Mouse (Mus musculus) hindbrain, embryonic 11.5 days (tissue): ENCODE measurements around the gene Scp2. TPM values are rescaled to one million over a fixed set of nuclear protein-coding genes. Genes with fewer than 3 reads are reported as not detected.
"Not testable (repeated sequence)": the region's sequence is repeated elsewhere in the genome, so short reads cannot be mapped to it uniquely, and the experiment has no call there.

Source experiments
- ATAC-seq: fragments of 200-750 bp; cut with Nextera tagmentation; 2 replicates; pipeline ENCODE4 v1.8.0; 2017; ENCODE audit warnings: mild to moderate bottlenecking, moderate TSS enrichment, moderate library complexity; ENCODE audit not compliant: low FRiP score
- DNase-seq: peaks from one replicate; pipeline ENCODE4 v3.0.0-alpha.2; 2015; ENCODE audit warnings: low spot score
- H3K27ac ChIP-seq: fragments of 300-500 bp; sonication (generic); 2 replicates; pipeline ENCODE4 v1.5.1; 2014; ENCODE audit warnings: mild to moderate bottlenecking, low read depth, low read length
- H3K27me3 ChIP-seq: fragments of 300-500 bp; sonication (generic); 2 replicates; pipeline ENCODE4 v1.6.1; 2014; ENCODE audit warnings: mild to moderate bottlenecking, low read length, moderate library complexity, mixed read lengths; ENCODE audit not compliant: control insufficient read depth, insufficient read depth
- H3K36me3 ChIP-seq: fragments of 300-500 bp; sonication (generic); 2 replicates; pipeline ENCODE4 v1.6.1; 2014; ENCODE audit warnings: mild to moderate bottlenecking, low read length, moderate library complexity, mixed read lengths; ENCODE audit not compliant: control insufficient read depth, insufficient read depth
- H3K4me1 ChIP-seq: fragments of 300-500 bp; sonication (generic); replicated peaks from 2 replicates; pipeline ENCODE4 v1.6.1; 2014; ENCODE audit warnings: low read length, mixed read lengths; ENCODE audit not compliant: control insufficient read depth, insufficient read depth
- H3K4me2 ChIP-seq: fragments of 300-500 bp; sonication (generic); replicated peaks from 2 replicates; pipeline ENCODE4 v1.6.1; 2014; ENCODE audit warnings: mild to moderate bottlenecking, low read depth, low read length
- H3K4me3 ChIP-seq: fragments of 300-500 bp; sonication (generic); 2 replicates; pipeline ENCODE4 v1.5.1; 2014; ENCODE audit warnings: low read depth, low read length
- H3K9ac ChIP-seq: fragments of 300-500 bp; sonication (generic); 2 replicates; pipeline ENCODE4 v1.6.1; 2014; ENCODE audit warnings: low read depth, low read length
- H3K9me3 ChIP-seq: fragments of 300-500 bp; sonication (generic); 2 replicates; pipeline ENCODE4 v1.6.1; 2016; ENCODE audit warnings: low read length; ENCODE audit not compliant: control insufficient read depth
- WGBS: fragments of 180-500 bp; shearing (Covaris S2); extraction: QIAGEN DNeasy Blood & Tissue Kit; methylation state at CpG from one replicate; pipeline ENCODE4 v1.1.7; 2014; 5-methylcytosine and 5-hydroxymethylcytosine counted together
- polyA plus RNA-seq: library from polyadenylated mRNA; unstranded; fragments of >200 nt; fragmentation: Nextera tagmentation; extraction: Ambion mirVana; gene quantifications from 2 replicates; pipeline ENCODE4 v1.2.1, GENCODE M21; 2014

The Scp2 gene
- polyA plus RNA-seq, 1 experiment from 2014 or later, result 207 TPM

- H3K4me2 ChIP-seq, H3K9me3 ChIP-seq, ATAC-seq, H3K4me1 ChIP-seq, DNase-seq, H3K9ac ChIP-seq, H3K27ac ChIP-seq, H3K4me3 ChIP-seq, H3K36me3 ChIP-seq, H3K27me3 ChIP-seq: not testable (repeated sequence)
- WGBS, result 38% methylated on average over 3 of the region's 3 CpGs
Measured at GRCm38 (mm10) chr4:108145554-108145953, 756 bp upstream of the Scp2 start.

GRCm38 (mm10) chr4:108143778-108144177 is 1.0 kb downstream of the Scp2 start:
- no peaks in the 10 kb centered on the region for H3K27me3 ChIP-seq
- ATAC-seq, result no peak
- H3K4me3 ChIP-seq, result no peak overlapping the region
- H3K27ac ChIP-seq, result no peak overlapping the region
- no peaks in the 10 kb centered on the region for H3K36me3 ChIP-seq
- no peak overlapping the region for H3K9ac ChIP-seq
- H3K4me2 ChIP-seq, result no peak overlapping the region
- DNase-seq, result no peak
- no peaks in the 10 kb centered on the region for H3K4me1 ChIP-seq
- no peaks in the 10 kb centered on the region for H3K9me3 ChIP-seq

DNA sequence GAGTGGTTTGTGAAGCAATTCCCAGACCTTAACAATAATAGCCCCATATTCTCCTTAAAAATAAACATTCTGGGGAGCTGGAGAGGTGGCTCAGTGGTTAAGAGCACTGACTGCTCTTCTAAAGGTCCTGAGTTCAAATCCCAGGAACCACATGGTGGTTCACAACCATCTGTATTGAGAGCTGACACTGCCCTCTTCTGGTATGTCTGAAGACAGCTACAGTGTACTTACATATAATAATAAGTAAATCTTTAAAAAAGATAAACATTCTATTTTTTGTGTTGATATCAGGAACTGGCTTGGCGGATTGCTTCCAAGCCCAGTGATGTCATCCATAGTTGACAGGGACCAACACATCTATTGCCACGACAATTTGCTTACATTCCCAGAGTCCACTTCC is 1.6 kb downstream of the Scp2 start:
- DNase-seq, H3K4me3 ChIP-seq, H3K4me1 ChIP-seq, H3K9me3 ChIP-seq, H3K4me2 ChIP-seq, H3K9ac ChIP-seq, H3K27me3 ChIP-seq, ATAC-seq, H3K36me3 ChIP-seq, H3K27ac ChIP-seq: not testable (repeated sequence)
- 94% methylated on average over 2 of the region's 2 CpGs for WGBS

GRCm38 (mm10) chr4:108136938-108137337 is 7.9 kb downstream of the Scp2 start:
- Histone ChIP-seq H3K4me1 (no peaks in the 10 kb centered on the region), H3K27ac (no peak overlapping the region), H3K36me3 (no peaks in the 10 kb centered on the region), H3K4me2 (no peak overlapping the region), H3K4me3 (no peak overlapping the region), H3K27me3 (no peaks in the 10 kb centered on the region), H3K9ac (no peak overlapping the region), H3K9me3 (no peaks in the 10 kb centered on the region)
- DNase-seq (no peak), ATAC-seq (no peak)
- 91% methylated on average over 5 of the region's 5 CpGs for WGBS

GRCm38 (mm10) chr4:108130452-108130851 is 14.3 kb downstream of the Scp2 start:
- DNase-seq, result no peak
- no peak for ATAC-seq
- H3K9ac ChIP-seq, result no peak overlapping the region
- H3K4me3 ChIP-seq, result no peak overlapping the region
- no peak overlapping the region for H3K27ac ChIP-seq
- no peaks in the 10 kb centered on the region for H3K4me1 ChIP-seq
- no peaks in the 10 kb centered on the region for H3K36me3 ChIP-seq
- H3K27me3 ChIP-seq, result no peaks in the 10 kb centered on the region
- H3K9me3 ChIP-seq, result no peaks in the 10 kb centered on the region
- WGBS, result 86% methylated on average over 3 of the region's 3 CpGs
- H3K4me2 ChIP-seq, result no peak overlapping the region

GRCm38 (mm10) chr4:108128339-108128738 is 16.5 kb downstream of the Scp2 start:
- Histone ChIP-seq H3K27me3 (no peaks in the 10 kb centered on the region), H3K9me3 (no peaks in the 10 kb centered on the region), H3K4me3 (no peak overlapping the region), H3K9ac (no peak overlapping the region), H3K4me1 (no peaks in the 10 kb centered on the region), H3K27ac (no peak overlapping the region), H3K4me2 (no peak overlapping the region), H3K36me3 (no peaks in the 10 kb centered on the region)
- DNase-seq, result no peak
- ATAC-seq, result no peak
- WGBS, result 90% methylated on average over 2 of the region's 2 CpGs

DNA sequence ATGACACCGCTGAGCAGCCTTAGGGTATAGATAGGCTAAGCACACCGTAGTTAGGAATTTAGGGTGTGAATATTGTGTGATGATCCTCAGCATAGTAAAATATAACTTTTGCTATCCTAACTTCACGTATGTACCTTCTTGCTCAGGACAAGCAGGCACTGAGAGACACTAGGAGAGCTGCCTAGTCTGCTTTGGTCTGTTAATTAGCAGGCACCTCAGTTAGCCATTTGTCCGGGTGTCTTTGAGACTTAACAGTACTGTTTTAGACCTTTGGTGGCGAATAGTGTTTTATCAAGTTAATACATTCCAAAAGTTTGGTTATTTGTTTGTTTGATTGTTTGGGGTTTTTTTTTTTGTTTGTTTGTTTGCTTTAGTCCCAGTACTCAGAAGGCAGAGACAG is 17.3 kb downstream of the Scp2 start:
- no peaks in the 10 kb centered on the region for H3K27me3 ChIP-seq
- H3K36me3 ChIP-seq, result no peaks in the 10 kb centered on the region
- 88% methylated on average over 5 of the region's 5 CpGs for WGBS
- no peaks in the 10 kb centered on the region for H3K9me3 ChIP-seq
- no peak overlapping the region for H3K9ac ChIP-seq
- no peak overlapping the region for H3K4me3 ChIP-seq
- ATAC-seq (no peak), DNase-seq (no peak)
- H3K27ac ChIP-seq, result no peak overlapping the region
- no peak overlapping the region for H3K4me2 ChIP-seq
- no peaks in the 10 kb centered on the region for H3K4me1 ChIP-seq

DNA sequence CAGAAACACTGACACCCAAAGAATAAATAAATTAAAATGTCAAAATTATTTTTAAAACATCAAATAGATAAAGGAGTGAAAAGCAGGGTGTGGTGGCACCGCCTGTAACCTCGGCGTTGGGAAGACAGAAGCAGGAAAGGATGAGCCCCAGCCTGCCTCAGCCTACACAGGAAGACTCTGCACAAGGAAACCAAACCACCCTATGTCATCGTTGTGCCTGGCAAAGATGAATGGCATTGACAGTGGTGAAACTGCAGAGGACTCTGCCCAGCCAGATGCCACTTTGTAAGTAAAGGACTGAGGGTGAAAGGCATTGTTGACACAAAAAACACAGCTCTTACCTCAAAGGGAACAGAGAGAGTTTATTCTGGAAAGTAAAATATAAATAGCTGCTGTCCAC is 18.5 kb downstream of the Scp2 start:
- Histone ChIP-seq H3K27me3 (no peaks in the 10 kb centered on the region), H3K4me1 (no peaks in the 10 kb centered on the region), H3K4me2 (no peak overlapping the region), H3K9ac (no peak overlapping the region), H3K27ac (no peak overlapping the region), H3K36me3 (no peaks in the 10 kb centered on the region), H3K9me3 (no peaks in the 10 kb centered on the region), H3K4me3 (no peak overlapping the region)
- DNase-seq (no peak), ATAC-seq (no peak)
- 95% methylated on average over 4 of the region's 4 CpGs for WGBS

DNA sequence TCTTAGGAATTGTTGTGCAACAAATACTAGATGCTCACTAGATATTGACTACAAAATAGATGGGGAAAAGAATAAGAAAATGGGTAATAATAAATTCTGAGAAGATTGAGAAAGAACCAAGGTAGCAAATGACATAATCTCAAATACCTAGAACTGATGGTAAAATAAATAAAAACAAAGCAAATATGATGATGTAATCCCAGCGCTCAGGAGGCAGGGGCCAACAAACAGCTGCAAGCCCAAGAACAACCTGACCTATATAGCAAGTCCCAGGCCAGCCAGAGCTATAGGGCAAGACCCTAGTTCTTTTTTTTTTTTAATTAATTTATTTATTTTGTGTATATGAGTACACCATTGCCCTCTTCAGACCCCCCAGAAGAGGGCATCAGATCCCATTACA is 20.7 kb downstream of the Scp2 start:
- no peak for DNase-seq
- Histone ChIP-seq H3K9me3 (no peaks in the 10 kb centered on the region), H3K4me2 (no peak overlapping the region), H3K27me3 (no peaks in the 10 kb centered on the region), H3K4me1 (no peaks in the 10 kb centered on the region), H3K36me3 (no peaks in the 10 kb centered on the region), H3K9ac (no peak overlapping the region), H3K27ac (no peak overlapping the region), H3K4me3 (no peak overlapping the region)
- WGBS, result 93% methylated on average over 1 of the region's 1 CpGs
- ATAC-seq, result no peak
